Mouse (Mus musculus) left cerebral cortex, postnatal 14 days (tissue): ENCODE data around the gene Atp10b. TPM values are rescaled to one million over a fixed set of nuclear protein-coding genes. Genes with fewer than 3 reads are reported as not detected.

Experiments
- DNase-seq, 2 experiments: peaks; one replicate each; pipeline ENCODE4 v3.0.0; 2021 to 2022; ENCODE audit warnings: low spot score in 2 of 2, mixed read lengths in 1 of 2
- intact Hi-C: fragments of 180-260 bp; cut with DNase I; formaldehyde crosslinking; loops from one replicate; pipeline ENCODE4 v1.15.1; 2025
- total RNA-seq, 2 experiments: library from RNA; stranded (reverse); gene quantifications; 2 replicates each; pipeline ENCODE4 v1.2.3; 2021

Gene Atp10b
- total RNA-seq, 2 experiments from 2014 or later, result 1.0 to 1.8 TPM

DNA sequence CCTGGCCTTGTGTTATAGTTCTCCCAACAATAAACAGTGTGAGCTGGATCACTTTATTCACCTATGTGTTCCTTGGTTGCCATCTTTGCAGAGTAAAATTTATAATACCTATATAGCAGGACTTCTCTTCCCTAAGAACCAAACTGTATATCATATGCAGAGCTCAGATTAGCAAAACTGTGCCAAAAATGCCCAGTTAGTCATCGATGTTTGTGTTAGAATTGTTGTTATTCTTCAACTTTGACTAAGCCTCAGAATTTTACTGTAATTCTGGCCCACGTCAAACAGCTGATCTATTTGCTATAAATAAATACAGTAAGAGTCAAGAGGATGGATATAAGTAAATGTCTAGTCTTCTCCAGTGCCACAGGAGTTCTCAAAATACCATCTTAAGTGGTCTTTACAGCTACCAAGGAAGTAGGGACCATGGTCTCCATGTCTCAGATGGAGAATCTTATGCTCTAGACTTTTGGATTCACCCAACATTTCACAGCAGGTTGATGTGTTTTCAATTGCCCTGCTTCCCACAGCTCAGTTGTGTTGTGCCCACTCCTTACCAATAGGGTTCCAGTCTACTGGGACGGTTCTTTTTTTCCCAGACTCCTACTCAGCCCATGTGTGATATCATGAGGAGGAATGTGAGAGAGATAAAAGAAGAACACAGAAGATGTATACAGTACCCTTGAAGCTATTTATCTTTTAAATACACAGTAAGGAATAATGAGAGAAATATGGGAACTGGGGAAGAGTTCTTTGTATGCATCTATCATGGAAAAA is 40.3 kb downstream of the Atp10b start:
- intact Hi-C loops, result no loop called here
- DNase-seq, result peak in 1 of 2 experiments; percentile 2

DNA sequence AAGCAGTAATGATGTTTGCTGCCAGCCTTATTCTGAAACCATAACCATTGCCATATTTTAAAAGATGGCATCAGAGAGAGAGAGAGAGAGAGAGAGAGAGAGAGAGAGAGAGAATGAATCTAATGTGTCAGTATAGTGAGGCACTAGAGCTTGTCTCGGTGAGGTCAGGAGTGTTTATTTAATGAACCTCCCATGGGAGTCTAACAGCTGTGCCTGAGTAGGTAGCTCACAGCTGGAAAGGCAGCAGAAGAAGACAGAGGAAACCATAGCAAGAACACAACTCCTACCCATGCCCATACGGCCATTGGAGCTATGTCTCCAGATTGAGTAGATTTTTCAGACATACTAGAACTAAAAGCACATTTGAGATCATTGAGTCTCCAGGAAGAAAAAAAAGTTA is 49.1 kb downstream of the Atp10b start:
- intact Hi-C loops, result no loop called here
- no peak for DNase-seq

GRCm38 (mm10) chr11:43199358-43199757 is 49.7 kb downstream of the Atp10b start:
- intact Hi-C loops, result no loop called here
- no peak for DNase-seq

DNA sequence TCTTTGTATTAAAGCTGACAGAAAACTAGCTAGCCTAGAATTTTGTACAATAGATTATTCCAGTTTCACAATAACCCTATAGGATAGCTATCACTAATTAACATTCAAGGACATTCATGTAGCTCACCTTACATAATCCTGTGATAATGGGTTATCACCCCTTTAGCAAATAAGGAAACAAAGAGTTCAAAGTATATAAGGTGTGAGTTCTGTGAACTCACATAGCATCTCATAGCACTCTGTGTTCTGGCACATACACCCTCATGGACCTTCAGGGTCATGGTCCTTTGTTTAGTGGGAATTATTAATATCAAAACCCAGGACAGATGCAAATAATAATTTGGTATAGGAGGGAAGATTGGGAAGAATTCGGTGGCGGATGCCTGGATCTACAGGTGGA is 50.4 kb downstream of the Atp10b start:
- intact Hi-C loops, result no loop called here
- DNase-seq, result no peak

- intact Hi-C loops, result no loop called here
- no peak for DNase-seq
Measured at GRCm38 (mm10) chr11:43203580-43203979, 53.9 kb downstream of the Atp10b start.

- DNase-seq, result no peak
- intact Hi-C loops, result no loop called here
Measured at GRCm38 (mm10) chr11:43213134-43213533, 63.5 kb downstream of the Atp10b start.

- no peak for DNase-seq
- intact Hi-C loops, result no loop called here
Measured at GRCm38 (mm10) chr11:43213740-43214139, 64.1 kb downstream of the Atp10b start.

DNA sequence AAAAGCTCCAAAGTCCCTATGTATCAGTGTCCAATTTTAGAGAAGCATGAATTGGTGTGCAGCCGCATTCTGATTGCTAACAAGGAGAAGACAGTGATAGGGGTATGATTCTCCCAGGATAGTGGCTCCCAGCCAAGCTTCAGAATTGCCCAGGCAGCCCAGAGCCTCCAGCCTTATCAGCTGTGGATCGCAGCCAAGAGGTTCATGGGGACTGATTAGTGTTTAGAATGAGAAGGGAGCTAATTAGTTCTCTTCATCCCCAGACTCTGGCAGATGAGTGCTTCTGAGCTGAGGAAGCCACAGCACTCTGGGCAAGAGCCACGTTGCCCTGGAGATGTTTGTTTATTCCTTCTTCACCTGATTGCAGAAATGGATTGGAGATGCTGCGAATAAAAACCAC is 67.3 kb downstream of the Atp10b start:
- intact Hi-C loops, result no loop called here
- DNase-seq, result peak; percentile 20 to 57

DNA sequence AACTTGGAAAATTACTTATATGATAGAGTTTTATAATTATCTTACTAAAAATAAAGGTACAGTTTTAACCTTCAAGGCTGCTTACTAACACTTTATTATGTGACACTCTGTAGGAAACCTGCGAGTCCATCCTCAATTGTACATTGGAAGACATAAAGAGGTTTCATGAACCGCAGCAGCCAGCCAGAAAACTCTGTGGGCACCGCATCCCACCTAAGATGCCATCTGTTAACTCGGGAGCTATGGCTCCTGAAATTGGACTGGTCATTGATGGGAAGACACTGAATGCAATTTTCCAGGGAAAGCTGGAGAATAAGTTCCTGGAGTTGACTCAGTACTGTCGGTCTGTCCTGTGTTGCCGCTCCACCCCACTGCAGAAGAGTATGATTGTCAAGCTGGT is 80.6 kb downstream of the Atp10b start:
- intact Hi-C loops, result no loop called here
- no peak for DNase-seq

- intact Hi-C loops, result no loop called here
- no peak for DNase-seq
Measured at GRCm38 (mm10) chr11:43232073-43232472, 82.4 kb downstream of the Atp10b start.

GRCm38 (mm10) chr11:43236360-43237039 is 86.8 kb downstream of the Atp10b start:
- intact Hi-C loops, result no loop called here
- DNase-seq, result no peak

DNA sequence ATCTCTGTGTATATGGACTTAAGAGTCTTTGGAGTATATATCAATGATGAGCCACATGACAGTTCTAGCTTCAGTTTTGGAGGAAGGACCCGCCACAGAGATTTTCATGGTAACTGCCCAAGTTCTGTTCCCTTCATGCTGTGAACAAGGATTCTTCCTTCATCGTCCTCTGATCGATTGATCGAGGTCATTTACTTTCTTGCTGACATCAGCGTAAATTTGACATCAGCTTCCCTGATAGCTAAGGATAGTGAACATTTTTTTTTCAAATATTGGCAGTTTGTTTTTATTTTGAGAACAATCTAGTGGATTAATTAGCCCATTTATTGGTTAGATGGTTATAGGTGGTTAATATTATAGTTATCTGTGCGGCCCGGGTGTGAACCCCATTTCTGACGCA is 90.1 kb downstream of the Atp10b start:
- DNase-seq, result no peak
- intact Hi-C loops, result no loop called here

DNA sequence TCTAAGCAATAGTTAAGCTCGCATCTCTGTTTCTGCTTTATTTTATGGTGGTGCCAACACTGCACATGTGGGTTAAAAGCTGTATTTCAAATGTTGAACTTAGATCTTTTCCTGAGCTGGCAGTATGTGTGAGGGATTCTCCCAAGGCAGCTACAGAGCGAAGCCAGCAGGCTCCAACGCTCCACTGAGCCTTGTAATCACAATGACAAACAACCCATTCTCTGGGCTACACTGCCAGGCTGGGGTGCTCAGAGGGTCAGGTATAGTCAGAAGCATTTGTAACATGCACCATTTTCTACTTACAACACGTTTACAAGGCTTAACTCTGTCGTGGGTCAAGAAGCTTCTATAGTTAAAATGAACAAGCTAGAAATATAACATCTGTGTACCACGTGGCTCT is 103.4 kb downstream of the Atp10b start:
- no peak for DNase-seq
- intact Hi-C loops, result no loop called here

- no peak for DNase-seq
- intact Hi-C loops, result no loop called here
Measured at GRCm38 (mm10) chr11:43255262-43255661, 105.6 kb downstream of the Atp10b start.

GRCm38 (mm10) chr11:43257291-43257690 is 107.6 kb downstream of the Atp10b start:
- intact Hi-C loops, result no loop called here
- no peak for DNase-seq

DNA sequence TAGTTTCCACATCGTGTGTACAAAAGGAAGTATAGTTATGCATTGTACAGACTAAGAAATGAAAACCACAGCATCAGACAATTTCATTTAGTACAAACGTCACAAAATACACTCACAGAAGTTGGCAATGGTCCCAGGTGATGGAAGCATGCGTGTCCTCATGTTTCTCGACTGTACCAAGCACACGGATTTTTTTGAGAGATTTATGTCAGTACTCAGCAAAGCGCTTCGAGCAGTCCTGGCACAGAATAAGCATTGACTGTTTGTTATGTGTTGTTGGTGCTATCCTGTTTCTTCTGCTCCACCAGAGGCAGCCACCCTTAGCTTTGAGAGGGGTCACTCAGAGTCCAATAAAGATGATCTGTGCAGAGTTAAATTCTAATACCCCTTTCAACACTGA is 108.1 kb downstream of the Atp10b start:
- intact Hi-C loops, result no loop called here
- peak; percentile 13 to 35 for DNase-seq

DNA sequence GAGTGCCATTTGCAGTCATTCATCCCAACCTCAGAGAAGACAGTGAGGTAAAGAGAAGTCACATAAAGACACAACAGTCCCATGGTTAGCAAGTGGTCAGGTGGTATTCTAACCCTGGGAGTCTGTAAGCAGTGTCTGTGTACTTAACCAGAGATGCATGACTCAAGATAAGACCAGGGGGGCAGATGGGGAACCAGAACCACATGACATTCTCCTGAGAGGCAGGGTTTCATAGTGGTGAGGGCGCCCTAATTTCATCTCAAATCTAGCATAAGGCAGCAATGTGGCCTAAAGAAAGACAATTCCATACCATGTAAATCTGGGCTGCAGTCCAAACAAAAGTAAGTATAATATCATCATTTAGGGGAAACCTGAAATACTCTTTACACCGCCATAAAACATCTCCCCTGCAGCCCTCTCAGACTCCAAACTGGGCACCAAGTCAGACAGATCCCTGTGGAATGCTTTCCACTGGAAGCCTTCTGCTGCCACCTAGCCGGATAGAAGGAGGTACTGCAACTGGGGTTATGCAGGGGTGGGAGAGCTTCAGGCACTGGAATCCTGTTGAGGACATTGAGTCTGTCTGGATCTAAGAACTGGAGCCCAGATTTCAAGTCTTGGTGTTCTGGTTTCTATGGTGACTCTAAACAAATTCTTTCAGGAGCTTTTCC is 114.0 kb downstream of the Atp10b start:
- intact Hi-C loops, result loop anchor here (5.0 kb wide), 1 partner anchor 266 kb away; no protein-coding TSS in a partner anchor
- peak; percentile 74 to 76 for DNase-seq

DNA sequence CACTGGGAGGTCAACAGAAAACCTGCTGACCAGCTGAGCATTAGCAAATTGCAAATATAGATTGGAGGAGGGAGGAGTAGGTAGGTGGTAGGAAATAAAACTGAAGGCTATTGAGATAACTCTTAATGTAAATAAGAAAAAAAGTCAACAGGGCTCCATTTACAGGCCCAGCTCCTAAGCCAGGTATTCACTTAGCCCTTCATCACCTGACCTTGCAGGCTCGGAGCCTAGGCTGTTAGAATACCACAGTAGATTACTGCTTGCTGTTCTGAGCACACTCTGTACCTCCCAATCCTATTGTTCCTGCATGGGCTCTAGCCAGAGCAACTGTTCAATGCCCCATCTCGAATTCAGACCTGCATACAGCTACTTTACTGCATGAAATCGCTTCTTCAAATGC is 117.8 kb downstream of the Atp10b start:
- intact Hi-C loops, result no loop called here

GRCm38 (mm10) chr11:43269503-43270255 is 120.0 kb downstream of the Atp10b start:
- DNase-seq, result no peak
- intact Hi-C loops, result no loop called here

More for the DNA sequence above, 117.8 kb downstream of the Atp10b start:
- no peak for DNase-seq
